Mouse (Mus musculus): ENCODE results near the gene Fcamr.

Fcamr gene

DNA sequence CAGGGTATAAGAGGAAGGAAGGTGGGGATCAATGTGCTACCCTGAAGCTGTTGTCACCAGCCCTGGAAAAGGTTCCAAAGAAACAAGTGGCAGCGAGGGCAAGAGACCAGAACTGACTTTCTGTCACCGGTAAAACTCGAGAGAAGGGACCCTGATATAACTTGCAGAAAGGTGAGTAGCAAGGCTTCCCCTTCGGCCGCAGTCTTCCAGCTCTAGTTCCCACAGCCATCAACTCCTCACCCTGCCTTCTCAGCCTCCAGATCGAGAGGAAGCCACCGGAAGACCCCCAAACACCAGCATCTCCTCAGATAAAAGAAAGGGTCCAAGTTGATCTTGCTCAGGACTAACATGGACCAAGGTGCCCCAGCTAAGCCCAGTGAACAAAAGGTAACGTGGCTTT, at the start of gene Fcamr:
Gene Fcamr (plus strand): TSS at position 301 of the 400 bp plus-strand sequence.
- TF ChIP-seq GATA4 (IDR thresholded peaks at IDR 0.05; ENCODE audit: insufficient replicate concordance, low read length): no peak

DNA sequence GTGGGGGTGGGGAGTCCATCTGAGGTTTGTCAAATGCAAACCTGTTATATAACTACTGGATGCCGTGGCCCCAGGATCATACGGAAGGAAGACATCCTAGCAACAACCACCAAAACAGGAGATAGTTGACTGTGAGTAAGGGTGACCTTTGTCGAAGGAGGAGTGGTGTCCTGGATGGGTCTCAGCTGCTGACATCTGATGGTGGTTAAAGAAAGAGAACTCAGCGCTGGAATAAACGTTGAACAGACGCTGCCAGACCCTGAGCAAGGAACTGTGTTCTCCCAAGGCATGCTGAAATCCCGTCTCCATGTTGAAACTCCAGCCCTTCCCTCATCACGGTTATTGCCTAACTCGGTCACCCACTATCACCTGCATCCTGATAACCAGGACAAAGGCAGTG, 41.0 kb upstream of the Fcamr start:
- no peak for TF ChIP-seq GATA4 (IDR thresholded peaks at IDR 0.05; ENCODE audit: insufficient replicate concordance, low read length)

DNA sequence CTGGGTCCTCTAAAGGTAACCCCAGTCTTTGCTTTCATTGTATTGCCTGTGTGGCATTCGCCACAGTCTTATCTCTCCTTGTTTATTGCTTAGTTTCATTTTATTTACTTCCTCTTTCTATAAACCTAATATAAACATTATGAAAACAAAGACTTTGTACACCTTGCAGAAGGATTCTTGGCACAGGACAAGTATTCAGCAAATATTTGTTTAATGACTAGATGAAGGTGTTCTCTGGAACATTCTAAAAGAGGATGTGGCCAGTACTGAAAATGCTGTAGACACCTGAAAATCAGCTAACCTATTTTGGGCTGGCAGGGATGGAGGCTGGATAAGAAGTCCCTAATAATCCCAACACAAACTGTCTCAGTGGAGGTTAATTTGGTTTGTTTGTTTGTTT, 39.1 kb upstream of the Fcamr start:
- peak; percentile 35; the same call in 1 of the 2 replicates for TF ChIP-seq GATA4 (IDR thresholded peaks at IDR 0.05; ENCODE audit: insufficient replicate concordance, low read length)

DNA sequence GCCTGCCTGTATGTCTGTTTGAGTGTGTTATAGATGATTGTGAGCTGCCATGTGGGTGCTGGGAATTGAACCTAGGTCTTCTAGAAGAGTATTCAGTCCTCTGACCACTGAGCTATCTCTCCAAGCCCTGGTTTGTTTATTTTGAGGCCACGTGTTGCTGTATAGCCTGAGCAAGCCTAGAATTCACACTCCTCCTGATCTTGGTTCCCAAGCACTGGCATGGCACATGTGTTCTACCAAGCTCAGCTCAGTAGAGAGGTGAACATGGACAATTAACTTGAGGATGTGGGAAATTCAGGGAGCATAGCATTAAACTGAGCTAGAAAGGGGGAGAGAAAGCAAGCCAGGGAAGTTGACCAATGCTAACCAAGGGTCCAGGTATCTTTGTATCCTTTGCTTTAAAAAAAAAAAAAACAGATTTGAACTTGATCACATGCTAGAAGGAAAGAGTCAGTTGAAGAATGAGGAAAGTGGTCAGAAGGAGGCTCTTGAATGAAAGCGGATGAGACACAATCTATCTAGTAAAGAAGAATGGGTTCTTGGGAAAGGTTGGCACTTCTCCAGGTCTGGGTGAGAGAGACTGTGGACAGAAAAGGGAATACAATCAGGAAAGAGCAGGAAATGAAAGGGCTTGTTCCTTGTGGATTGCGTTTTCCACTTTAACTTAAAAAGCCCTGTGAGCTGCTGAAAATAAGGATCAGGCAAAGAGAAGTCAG, 38.5 kb upstream of the Fcamr start:
- no peak for TF ChIP-seq GATA4 (IDR thresholded peaks at IDR 0.05; ENCODE audit: insufficient replicate concordance, low read length)

DNA sequence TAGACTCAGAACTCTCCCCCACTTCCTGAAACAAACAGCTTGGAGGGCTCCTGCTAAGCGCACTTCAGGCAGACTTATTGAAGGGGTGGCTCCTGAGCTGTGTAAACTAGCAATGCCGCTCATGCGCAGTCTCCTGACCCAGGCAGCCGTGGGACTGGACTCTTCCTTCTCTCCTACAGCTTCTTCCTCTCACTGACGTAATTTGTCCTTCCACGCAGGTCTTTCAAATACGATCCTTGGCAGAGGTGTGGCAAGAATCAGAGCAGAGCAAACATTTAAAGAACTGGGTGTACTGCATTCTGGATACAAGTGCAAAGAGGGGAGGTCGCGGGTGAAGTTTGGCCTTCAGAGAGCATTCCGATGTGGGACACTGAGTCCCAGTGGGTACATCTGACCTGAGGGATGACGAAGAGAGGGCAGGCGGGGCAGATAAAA, 36.7 kb upstream of the Fcamr start:
- no peak for TF ChIP-seq GATA4 (IDR thresholded peaks at IDR 0.05; ENCODE audit: insufficient replicate concordance, low read length)

DNA sequence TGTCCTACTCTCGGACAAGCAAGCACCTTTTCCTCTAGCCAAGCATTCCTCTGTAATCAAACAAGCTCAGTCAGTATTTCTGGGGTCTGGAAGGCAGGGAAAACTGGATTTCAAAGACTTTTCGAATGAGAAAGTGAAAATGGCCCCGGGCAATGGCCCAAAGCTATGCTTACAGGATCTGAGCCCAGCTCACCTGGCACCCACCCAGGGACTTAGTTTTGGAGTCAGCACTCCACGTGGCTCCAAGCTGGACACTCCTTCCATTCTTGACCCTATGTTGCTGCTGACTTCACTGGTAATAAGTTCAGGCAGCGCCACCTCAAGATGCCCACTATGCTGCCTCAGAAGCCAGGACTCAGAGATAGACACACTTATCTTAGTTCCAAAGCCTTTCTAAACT, 33.6 kb upstream of the Fcamr start:
- no peak for TF ChIP-seq GATA4 (IDR thresholded peaks at IDR 0.05; ENCODE audit: insufficient replicate concordance, low read length)

DNA sequence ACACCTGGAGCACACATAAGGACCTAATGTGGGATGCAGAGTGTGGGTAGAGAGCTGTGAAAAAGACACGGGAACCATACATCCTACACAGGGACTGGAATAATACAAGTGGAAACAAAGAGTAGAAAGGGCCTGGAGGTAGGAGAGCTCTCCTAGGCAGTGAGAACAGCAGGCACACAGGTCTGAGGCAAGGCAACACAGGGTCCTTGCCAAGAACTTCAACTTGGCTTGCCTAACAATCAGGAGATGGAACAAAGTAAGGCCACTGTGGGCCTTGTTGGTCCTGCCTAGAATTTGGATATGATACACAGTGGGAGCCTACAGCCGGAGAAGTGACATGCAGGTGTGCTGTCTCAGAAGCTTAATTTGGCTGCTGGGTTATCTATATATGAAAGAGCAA, 30.8 kb upstream of the Fcamr start:
- TF ChIP-seq GATA4 (IDR thresholded peaks at IDR 0.05; ENCODE audit: insufficient replicate concordance, low read length): no peak

DNA sequence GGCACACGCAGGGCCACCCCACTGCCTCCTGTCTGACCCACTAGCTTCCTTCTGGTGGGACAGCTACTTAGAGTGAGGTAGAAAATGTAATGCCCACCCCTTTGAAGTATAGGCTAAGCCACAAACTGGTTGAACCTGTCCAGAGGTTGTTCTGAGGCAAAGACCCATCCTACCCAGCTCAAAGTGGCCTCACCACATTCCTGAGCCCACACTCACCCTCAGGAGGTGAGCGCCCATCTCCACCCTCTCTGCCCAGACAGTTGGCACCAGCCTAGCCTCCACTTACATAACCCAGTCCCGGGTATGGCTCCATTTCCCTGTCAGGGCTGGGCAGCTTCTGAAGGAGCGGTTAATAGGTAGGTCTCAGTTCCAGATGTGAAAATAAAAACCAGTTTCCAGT, 30.2 kb upstream of the Fcamr start:
- no peak for TF ChIP-seq GATA4 (IDR thresholded peaks at IDR 0.05; ENCODE audit: insufficient replicate concordance, low read length)

DNA sequence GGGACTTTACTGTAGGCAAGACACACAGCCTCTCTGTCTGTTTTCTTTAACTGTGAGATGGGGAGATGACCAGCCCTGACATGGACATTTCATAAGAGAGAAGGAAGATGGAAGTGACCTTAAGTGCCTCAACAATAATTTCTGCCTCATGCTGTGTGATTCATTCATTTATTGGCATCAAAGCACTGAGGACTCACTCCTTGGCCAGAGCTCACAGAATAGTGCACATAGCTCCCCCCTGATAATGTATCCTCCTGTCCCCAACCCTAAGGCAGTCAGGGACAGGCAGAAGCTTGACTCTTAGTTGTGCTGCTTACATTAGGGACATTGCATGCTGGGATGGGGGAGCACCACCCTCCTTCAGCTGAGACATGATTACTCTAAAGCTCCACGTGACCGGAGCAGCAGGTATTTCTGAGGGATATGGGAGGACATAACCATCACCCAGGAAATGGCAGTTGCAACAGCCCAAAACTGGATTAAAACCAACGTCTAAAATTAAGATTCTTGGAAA, 29.7 kb upstream of the Fcamr start:
- no peak for TF ChIP-seq GATA4 (IDR thresholded peaks at IDR 0.05; ENCODE audit: insufficient replicate concordance, low read length)

DNA sequence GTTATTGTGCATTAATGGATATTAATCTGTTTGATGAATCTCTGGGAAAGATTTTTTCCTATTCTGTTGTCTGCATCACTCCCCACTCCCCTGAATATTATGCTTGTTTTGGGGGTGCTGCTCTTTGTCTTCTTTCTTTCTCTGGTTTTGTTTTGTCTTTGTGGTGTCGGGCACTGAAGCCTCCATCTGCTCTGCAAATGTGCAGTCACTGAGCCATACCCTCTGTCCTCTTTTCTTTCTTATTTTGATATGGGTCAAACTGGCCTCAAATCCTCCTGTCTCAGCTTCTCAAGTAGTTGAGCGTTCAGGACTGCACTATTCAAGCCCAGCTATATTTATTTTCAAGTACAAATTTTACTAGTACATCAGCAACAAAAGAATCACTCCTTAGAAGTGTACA, 25.5 kb upstream of the Fcamr start:
- no peak for TF ChIP-seq GATA4 (IDR thresholded peaks at IDR 0.05; ENCODE audit: insufficient replicate concordance, low read length)

DNA sequence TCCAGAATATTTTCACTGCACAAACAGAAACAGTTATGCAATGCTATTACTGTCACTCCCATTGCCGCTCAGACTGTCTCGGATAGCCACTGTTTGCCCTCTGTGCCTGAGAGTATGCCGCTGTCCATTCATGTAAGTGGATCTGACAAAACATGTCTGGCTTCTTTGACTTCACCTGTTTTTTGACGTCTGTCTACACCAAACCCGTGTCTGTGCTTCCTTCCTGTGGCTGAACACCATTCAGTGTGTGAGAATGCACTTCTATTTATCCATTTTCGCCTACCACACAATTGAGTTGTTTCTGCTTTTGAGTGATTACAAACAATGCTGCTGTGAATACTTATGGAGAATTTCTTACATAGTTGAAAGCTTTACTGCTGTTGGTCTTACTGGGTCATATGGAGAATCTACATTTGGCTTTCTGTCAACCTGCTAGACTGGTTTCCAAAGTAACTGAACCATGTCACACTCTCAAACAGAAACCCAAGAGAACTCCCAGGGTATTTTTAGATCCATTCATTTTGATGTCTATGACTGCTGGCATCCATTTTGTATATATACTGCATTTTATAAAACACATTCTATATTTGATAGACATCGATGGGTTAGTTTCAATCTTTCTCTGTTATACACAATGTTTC, 24.9 kb upstream of the Fcamr start:
- TF ChIP-seq GATA4 (IDR thresholded peaks at IDR 0.05; ENCODE audit: insufficient replicate concordance, low read length): no peak

DNA sequence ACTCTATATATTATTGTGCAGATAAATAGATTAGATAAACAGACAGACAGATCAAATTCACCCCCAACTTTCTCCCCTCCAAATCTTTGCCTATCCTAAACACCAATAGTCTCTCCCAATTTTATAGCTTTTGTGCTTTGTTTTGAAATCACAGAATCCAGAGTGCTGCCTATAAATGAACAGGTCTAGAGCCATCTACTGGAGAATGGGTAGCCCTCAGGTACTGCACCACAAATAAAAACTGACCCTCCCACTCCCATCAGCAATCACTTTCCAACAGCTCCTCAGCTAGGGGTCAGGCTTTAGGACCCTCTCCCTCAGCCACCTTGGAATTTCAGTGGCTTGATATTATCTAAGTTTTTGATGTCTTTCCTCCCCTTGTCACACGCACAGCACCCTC, 24.1 kb upstream of the Fcamr start:
- no peak for TF ChIP-seq GATA4 (IDR thresholded peaks at IDR 0.05; ENCODE audit: insufficient replicate concordance, low read length)

DNA sequence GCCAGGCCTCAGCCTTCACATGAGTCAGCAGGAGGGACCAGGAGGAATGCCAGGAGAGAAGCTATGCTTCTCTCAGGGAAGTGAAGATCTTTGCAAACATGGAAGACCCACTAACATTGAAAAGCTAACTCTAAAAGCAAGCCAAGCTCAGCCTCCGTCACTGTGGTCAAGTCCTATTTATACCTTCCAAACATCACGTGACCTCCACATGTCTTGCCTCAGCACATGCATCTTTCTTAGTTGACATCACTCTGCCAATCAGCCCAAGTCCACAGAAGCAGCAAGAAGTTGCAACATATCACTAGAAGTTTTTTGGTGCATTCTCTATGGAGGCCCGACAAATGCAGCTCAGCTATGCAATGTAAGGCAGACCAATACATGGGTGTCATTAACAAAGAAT, 20.8 kb upstream of the Fcamr start:
- no peak for TF ChIP-seq GATA4 (IDR thresholded peaks at IDR 0.05; ENCODE audit: insufficient replicate concordance, low read length)

DNA sequence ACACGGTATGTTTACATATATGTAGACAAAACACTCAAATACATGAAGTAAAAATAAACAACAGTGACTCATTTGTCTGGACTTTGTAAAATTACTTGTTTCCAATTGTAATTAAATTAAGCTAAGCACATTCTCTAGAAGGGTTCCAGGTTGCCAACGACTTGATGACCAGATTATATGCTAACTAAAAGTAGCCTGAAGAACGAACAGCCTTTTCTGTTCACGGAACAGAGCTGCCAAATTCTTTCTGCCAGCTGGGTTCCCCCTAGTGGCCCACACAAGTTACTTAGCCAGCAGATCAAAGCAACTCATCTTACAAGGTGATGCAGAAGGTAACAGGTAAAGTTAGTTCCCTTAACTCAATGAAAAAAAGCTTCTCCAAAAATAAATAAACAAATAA, 16.6 kb upstream of the Fcamr start:
- TF ChIP-seq GATA4 (IDR thresholded peaks at IDR 0.05; ENCODE audit: insufficient replicate concordance, low read length): no peak

DNA sequence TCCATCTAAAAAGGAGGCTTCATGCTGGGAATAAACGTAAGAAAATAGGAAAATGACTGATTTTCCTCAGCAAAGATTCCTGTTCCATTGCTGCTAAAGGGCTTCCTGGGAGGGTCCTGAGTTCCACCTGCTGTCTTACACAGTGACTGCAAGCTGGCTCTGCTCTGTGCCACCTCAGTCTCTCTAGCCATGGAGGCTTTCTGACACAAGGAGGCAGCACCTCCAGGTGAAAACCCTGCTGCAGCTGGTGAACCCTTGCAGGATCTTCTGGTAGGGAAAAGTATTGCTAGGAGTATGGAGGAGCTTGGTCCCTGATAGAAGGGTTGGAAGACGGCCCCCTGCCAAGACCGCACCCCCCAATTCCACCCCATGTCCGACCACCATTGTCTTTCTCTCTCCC, 13.7 kb upstream of the Fcamr start:
- no peak for TF ChIP-seq GATA4 (IDR thresholded peaks at IDR 0.05; ENCODE audit: insufficient replicate concordance, low read length)
